Mouse (Mus musculus): Measurements from ENCODE around the gene Mrps35.

Mrps35 gene

DNA sequence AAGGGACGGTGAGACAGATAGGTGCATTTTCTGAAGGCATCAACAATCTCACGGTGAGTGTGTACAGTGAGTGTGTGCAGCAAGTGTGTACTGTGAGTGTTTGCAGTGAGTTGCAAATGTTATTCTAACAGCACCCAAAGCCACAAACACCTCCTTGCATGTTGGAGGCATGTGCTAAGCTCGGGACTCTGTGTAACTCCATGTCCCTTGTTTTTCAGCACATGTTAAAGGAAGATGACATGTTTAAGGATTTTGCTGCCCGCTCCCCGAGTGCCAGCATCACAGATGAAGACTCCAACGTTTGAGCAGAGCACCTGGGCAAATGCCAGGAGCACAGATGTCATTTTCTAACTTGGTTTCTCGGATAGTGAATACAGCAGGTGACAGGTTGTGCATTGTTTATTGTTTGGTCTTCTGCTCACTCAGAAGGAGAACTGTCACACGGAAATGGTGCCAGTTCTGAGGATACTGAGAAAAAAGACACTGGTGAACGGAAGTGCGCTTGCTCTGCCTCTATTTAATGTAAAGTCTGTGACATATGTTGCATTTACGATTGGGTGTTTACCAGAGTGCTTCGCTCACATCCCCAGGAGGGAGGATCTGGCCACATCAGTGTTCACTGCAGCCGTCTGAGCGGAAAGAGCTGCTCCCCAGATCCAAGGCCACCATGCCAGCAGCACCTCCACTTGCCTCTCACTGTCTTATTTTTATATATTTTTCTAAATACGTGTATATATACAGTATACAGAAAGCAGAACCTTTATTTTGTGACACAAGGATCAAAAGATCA, 12.3 kb upstream of the Mrps35 start:
- DNase-seq (ENCODE audit: low read depth) = no peak

DNA sequence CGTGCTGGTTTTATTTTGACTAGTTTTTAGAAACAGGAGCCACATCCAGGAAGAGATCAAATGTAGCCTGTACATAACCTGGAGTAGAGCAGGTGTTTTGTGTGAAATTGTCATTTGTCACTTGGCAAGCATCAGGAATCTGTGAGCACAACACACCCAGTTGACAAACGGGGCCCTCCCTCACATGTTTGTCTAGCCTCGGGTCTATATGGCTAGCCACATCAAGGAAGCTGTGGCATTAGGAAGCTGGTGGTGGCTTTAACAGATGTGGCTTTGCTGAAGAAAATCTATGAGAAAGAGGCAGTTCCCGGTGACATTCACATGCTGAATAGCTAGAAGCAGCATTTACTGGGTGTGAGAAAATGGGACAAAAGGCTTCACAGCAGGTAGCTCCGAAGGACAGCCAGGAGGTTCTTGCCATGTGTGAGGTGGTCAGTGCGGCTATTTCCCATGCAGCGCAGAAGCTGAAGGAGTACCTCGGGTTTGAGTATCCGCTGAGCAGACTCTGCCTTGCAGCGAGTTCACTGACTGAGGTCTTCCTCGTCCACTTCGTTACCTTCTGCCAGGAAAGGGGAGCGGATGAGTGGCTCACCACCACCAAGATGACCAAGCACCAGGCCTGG, 10.2 kb upstream of the Mrps35 start, which contains the start of gene Rep15:
Gene Rep15 (plus strand): TSS at position 282 of the 623 bp plus-strand sequence.
- DNase-seq (ENCODE audit: low read depth) = no peak

GRCm38 (mm10) chr6:147043633-147044032, 1.1 kb downstream of the Mrps35 start:
- no peak for DNase-seq (ENCODE audit: low read depth)

GRCm38 (mm10) chr6:147049239-147049805, 6.8 kb downstream of the Mrps35 start:
- no peak for DNase-seq (ENCODE audit: low read depth)

DNA sequence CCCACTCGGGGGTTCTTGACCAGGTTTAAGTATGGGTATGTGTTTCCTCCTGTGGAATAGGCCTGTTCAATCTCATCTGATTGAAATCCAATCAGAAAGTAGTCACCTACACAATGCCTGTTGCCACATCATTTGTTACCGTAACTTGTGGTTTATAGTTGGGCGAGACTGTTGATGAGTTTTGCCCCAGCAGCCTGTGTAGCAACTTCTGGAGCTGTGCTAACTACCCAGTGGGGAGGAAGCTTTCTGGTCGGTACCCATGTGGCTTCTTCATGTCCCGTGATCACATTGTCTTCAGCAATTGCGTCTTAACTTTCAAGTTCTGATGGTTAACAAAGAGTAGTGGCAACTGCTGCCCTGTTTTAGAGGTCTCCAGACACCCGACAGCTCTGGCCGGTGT, 9.1 kb downstream of the Mrps35 start:
- no peak for DNase-seq (ENCODE audit: low read depth)

DNA sequence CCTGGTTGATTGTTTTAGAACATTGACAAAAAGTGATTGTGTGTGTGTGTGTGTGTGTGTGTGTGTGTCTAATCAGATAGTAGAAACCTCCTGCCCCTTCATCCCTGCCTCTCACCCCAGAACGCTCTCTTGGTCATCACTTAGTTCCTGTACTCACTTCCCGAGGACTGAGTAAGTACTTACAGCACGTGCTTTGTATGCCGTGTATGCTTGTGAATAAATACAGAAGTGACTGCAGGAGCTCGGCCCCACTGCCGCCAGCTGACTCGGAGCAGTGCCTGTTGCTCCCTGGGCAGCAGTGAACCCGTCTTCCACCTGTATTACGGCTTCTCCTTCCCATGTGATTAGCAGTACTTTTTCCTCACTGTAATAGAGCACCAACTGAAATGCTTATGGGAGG, 9.9 kb downstream of the Mrps35 start:
- no peak for DNase-seq (ENCODE audit: low read depth)

GRCm38 (mm10) chr6:147053785-147054646, 11.5 kb downstream of the Mrps35 start:
- DNase-seq (ENCODE audit: low read depth) = no peak

DNA sequence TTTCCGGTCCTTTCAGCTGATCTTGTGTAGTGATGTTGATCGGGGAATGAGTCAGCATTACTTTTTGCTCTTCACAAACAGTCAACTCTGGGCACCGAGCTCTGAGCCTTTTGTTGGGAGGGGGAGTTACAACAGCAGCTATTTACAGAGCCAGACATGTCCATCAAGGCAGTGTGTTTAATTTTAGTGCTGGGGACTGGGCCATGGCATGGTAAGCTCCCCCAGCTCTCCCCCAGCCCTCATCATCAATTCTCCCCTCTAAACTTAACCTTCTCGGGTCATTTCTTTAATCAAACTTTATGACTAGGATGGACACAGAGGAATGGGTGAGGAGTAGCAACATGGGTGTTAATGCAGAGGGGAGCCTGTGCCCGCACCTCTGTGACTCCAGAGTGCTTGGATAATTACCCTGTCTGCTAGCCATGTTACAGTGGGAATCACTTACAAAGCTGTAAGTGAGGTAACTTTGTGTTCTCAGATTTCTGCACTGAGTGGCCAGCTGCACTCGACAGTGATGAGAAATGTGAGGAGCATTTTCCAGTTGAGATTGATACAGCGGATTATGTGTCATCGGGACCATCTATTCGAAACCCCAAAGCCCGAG, 12.9 kb downstream of the Mrps35 start:
- no peak for DNase-seq (ENCODE audit: low read depth)

GRCm38 (mm10) chr6:147059326-147059725, 16.8 kb downstream of the Mrps35 start:
- no peak for DNase-seq (ENCODE audit: low read depth)

GRCm38 (mm10) chr6:147061630-147062029, 19.1 kb downstream of the Mrps35 start:
- no peak for DNase-seq (ENCODE audit: low read depth)

DNA sequence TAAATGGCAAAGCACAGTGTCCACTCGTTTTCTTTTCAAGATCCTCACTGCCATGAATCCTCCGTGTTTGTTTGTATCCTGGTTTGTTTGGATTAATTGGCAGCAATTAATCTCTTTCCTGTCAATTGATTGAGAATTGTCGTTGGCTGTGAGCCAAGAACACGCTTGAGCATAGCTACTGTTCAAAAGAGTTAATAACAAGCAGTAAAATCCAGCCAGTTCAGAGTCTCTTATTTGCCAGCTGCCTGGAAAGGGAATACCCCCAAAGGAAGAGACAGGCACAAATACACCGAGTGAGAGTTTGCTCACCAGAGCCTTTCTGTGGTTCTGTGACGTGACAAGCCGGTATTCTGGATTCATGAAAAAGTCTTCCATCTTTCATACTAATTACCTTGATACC, 19.5 kb downstream of the Mrps35 start:
- DNase-seq (ENCODE audit: low read depth) = no peak

DNA sequence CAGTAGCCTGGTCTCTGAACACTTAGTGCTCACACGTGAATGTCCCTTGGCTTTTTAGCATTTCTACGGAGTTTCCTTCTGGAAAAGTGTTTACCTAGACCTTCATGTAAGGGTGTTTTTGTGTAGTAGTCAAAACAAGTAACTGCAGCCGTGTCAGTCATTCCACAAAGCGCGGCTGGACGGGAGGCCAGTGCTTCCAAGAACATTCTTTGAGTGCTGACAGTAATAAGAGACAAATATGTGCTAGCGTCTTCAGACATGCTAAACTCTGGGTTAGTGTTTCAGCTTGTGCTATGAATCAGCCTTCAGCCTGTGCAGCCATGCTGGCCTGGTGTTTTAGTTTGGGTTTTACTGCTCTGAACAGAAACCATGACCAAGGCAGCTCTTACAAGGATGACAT, 20.1 kb downstream of the Mrps35 start:
- DNase-seq (ENCODE audit: low read depth) = no peak

DNA sequence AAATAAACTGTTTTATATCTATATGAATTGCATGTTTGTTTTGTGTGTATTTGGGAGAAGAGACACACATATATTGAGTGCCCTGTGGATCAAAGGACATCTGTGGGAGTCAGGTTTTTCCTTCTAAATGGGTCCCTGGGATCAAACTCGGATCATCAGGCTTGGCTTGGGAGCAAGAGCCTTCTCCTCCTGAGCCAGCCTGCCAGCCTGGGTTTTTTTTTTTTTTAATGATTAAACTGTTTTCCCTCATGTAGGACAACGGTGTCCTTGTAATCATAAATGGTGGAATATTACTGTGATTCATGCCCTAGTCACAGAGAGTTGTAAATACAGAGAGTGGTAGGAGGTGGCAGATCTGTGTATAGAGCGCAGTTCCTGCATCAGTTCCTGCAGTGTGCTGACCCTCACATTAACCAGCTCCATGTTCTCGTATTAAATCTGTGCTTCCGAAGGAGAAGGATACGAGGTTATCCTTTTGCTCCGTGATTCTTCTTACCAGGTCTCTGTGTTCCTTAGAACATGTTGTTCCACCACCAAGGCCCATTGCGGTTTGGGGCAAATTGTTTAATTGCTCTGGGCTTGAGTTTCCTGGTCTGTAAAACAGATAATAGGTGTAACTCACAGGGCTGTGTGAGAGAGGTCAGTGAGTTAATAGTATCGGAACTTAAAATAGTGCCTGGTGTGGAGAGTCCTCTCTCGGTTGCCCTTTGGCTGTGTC, 21.8 kb downstream of the Mrps35 start:
- no peak for DNase-seq (ENCODE audit: low read depth)

- no peak for DNase-seq (ENCODE audit: low read depth)
Observed at GRCm38 (mm10) chr6:147064944-147065261, 22.3 kb downstream of the Mrps35 start.

DNA sequence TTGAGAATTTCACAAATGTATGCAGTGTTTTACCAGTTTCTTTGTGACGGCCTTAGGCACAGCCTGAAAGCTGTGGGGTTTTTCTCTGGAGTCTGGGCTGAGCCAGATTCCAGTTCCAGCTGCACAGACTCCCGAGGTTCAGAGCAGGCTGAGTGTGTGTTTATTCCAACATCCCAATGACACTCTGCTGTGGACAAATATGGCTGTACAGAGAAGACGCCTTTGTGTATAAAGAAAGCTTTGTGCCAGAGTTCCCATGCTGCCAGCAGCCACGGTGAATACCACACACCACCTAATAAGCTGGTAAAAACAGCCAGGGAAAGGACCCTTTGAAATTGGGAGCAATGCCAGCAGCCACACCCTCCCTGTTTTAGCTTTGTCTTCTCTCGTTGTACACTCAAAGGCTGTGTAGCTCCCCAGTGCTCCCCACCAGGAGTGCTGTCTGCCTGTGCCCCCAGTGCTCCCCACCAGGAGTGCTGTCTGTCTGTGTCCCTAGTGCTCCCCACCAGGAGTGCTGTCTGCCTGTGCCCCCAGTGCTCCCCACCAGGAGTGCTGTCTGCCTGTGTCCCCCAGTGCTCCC, 33.3 kb downstream of the Mrps35 start:
- no peak for DNase-seq (ENCODE audit: low read depth)

GRCm38 (mm10) chr6:147076878-147077277, 34.3 kb downstream of the Mrps35 start:
- no peak for DNase-seq (ENCODE audit: low read depth)

DNA sequence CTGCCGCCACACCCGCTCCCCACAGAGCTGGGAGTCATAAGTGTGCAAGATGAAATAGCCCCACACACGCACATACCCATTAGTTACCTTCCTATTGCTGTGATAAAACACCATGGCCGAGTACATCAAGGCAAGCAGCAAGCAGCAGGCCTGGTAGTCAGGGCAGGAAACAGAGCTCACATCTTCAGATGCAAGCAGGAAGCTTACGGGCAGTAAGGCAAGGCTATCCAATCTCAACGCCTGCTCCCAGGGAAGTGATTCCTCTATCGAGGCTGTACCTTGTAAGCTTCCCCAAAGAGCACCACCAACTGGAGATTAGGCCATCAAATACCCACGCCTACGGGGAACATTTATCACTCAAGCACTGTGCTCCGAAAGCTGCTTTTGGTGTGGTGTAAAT, 37.4 kb downstream of the Mrps35 start:
- DNase-seq (ENCODE audit: low read depth) = no peak

DNA sequence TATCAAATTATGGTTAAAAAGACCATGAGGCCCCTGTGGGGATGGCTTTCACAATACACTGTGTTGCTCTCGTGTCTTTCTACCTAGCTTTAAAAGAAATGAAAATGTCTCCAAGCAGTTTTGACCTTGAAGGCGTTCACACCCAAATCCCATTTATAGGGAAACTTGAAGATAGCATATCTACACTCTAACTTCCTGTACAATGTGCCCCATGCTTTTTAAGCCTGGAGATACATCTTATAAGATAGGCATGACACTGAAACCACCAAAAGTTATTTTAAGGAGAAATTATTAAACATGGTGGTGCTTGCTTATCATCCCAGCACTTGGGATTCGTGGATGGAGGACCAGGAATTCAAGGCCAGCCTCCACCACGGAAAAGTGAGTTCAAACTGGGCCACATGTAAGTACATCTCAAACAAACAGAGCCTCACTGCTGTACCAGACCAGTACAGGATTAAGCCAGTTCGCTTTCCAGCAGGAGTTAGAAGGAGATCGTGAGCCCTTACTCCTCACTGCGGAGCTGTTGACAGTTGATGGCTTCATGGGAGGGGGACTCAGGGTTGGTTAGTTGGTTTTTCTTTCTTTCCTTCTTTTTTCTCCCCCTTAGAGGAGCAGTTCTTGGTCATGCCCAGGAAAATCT, 43.0 kb downstream of the Mrps35 start:
- DNase-seq (ENCODE audit: low read depth) = no peak

GRCm38 (mm10) chr6:147086594-147087225, 44.1 kb downstream of the Mrps35 start, which contains the start of gene Mansc4:
Gene Mansc4 (minus strand): TSS chr6:147087032.
- DNase-seq (ENCODE audit: low read depth) = no peak

DNA sequence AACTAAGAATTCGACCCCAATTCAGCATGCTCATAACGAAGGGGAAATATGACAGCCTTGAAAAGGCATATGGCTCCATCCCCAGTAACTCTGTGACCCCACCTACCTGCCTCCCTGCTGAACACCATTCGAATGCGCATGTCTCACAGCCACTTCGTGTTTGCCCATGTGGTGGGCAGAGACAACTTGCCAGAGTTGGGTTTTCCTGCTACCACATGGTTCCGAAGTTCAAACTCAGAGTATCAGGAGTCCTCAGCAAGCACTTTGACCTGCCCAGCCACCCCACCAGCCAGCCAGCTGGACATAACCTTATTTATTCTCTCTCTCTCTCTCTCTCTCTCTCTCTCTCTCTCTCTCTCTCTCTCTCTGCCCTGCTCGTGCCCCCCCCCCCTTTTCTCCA, 45.2 kb downstream of the Mrps35 start:
- no peak for DNase-seq (ENCODE audit: low read depth)
